Mouse (Mus musculus) ZHBTc4 (cell line): ENCODE data around the gene Tcp1.
"Not testable (repeated sequence)": the region's sequence is repeated elsewhere in the genome, so short reads cannot be mapped to it uniquely, and the experiment has no call there.

ENCODE experiments used
- DNase-seq: peaks from one replicate; pipeline ENCODE4 v3.0.0-alpha.2; 2011; ENCODE audit warnings: low read depth, low spot score

The Tcp1 gene

DNA sequence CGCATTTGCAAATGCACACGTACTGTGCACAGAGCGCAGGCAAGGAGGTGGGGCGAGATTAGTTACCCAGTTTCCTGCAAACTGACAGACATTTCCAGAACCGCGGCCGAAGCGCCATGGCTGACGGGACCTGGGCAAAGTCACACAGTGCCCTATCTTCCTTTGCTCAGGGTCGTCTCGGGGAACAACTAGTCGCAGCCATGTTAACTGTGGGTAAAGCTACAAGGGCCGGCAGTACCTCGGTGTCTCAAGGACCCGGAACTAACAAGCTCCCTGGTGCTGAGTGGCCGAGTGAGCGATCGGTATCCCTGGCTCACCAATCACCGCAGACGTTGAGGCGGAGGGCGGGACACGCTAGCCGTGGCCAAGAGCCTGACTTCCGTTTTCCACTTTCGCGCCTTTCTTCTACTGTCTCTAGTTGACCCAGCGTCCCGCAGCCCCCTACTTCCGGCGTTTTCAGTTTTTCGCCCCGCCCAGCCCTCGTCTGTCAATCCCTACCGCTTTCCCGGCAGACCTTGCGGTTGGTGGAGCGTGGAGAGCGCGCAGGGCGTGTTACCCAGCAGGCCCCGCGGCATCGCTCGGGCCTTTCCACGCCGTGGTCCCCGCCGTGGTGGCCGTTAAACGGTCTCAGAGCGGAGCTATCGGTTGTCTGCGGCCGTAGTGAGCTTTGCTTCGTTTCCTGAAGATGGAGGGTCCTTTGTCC lies 531 bp downstream of the Tcp1 start, which contains the start of gene Mrpl18:
Gene Mrpl18 (minus strand): TSS at position 465 of the 703 bp plus-strand sequence.
- peak; percentile 100 for DNase-seq

DNA sequence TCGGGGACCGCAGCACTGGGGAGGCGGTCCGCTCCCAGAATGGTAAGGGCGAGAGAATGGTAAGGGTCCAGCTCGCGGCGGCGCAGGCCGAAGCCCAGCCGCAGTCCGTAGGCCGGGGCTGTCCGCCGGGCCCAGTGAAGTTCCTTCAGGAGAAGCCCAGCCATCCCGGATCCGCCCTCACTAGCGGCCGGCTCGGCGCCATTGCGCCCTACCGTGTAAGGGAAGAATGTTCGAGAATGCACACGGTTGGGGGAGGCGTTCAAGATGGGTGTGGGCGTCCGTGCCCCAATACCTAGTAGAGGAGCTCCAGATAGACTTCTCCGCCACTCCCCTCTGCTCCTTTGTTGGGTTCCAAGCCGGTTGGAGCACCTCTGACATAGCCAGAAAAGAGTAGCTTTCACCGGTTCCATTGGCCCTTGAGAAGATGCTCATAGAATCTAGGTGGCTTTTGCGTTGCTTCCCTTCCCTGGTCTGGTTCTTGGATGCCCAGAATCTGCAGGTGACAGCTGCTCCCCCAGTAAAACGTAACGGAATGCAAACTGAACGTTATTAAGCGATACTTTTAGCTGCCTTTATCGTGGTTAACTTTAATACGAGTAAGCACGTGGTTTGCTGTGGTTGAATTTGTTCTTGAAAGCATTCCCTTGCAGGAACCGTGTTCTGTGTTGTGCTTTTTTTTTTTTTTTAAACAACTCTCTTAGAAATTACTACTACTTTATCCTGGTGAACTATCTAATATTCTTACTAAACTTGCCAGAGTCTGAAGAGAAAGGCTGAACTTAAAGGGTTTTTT lies 1.3 kb downstream of the Tcp1 start:
- peak; percentile 87 for DNase-seq

DNA sequence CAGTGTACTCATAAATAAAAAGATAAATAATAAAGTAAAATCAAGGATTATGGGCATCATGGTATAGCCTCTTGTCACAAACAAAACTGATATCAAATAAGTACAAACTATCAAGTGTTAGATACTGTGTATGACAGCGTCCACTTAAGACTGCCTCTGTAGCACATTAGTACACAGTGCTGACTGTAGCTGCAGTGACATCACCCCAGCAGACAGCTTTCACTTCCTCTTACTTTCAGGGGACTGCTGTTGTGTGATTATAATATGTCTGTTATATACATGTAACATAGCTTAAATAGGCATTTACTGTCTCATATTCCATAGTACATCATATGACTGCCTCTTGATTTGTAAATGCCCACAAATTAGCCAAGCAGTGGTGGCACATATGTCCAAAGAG lies 5.6 kb downstream of the Tcp1 start:
- DNase-seq, result no peak

DNA sequence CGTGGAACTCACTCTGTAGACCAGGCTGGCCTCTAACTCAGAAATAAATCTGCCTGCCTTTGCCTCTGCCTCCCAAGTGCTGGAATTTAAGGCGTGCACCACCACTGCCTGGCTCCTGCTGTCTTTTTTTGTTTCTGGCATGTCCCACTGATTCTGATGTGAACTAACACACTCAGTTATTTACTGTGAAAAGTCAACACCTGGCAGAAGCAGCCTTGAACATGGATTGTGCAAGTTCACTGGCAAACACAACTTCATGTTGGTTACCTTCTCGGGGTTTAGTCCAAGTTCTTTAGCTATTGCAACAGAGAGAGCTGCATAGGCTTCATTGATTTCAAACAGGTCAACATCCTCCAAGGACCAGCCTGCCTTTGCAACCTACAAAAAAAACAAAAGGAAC lies 9.5 kb downstream of the Tcp1 start:
- peak; percentile 32 for DNase-seq

DNA sequence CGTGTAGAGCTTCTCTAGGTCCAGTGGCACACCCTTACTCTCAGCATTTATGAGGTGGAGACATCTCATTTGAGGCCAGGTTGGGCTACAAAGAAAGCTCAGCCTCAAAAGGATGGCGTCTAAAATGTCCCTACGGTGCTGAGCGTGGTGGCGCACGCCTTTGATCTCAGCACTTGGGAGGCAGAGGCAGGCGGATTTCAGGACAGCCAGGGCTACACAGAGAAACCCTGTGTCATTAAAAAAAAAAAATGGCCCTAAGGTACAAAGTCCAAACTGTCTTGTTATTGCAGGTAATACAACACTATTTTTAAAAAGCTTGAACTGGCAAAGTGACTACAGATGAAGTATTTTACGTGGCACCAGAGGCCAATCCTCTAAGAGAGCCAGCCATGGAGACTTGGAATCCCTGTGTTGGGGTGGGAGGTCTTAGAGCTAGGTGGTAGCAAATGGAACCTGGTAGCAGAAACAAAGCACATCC lies 10.2 kb downstream of the Tcp1 start:
- no peak for DNase-seq

DNA sequence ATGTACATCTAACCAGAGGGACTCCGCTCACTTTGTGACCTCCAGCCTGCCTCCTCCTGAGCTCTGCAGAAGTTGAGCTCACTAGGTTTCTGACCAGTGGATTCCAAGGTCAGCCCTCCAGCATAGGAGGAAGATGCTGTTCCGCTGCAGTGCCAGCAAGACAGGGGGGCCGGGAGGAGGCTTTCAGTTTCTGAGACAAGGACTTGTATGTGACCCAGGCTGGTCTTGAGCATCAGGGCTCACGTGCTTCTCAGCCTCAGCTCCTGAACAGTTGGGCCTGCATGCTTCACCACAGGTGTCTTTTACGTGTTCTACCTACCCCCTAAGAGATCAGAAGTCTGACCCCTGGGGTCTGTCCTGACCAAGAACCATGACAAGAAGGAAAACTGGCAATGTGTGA lies 16.1 kb downstream of the Tcp1 start:
- not testable (repeated sequence) for DNase-seq

DNA sequence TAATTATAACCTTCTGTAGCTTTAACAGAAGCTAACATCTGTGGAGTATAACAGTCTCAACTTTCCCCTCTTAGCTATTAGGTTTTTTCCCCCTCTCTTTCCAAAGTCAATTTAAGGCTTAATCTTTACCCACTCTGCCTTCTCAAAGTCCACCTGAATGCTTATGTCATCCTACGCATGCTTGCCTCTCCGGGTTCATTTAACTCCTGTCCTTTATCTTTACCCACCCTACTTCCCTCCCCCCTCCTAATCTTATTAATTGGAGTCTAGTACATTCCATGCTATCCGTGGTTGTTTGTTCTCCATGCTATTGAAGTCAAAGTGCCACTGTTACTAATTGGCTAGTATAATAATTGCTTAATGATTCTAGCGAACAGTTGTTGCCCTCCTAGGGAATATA lies 20.2 kb downstream of the Tcp1 start:
- DNase-seq, result no peak

DNA sequence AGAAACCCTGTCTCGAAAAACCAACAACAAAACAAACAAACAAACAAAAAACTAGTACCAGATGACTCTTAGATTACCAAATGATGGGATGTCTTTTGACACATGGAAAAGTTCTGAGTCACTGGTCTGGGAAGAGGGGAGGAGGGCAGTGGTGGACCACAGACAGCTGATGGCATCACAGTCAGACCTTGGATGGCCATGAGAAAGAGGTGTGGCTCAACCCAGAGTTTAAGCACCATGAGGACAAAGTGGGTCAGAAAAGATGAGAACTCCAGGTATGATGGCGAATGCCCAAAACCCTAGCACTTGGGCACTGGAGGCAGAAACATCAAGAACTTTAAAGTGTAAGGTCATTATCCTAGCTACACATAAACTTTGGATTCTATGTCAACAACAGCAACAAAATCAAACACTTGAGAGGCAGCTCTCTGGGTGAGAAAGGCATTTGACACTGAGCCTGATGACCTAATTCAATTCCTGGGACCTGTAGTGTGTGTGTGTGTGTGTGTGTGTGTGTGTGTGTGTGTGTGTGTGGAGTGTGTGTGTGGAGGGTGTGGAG lies 22.0 kb downstream of the Tcp1 start:
- DNase-seq, result no peak

DNA sequence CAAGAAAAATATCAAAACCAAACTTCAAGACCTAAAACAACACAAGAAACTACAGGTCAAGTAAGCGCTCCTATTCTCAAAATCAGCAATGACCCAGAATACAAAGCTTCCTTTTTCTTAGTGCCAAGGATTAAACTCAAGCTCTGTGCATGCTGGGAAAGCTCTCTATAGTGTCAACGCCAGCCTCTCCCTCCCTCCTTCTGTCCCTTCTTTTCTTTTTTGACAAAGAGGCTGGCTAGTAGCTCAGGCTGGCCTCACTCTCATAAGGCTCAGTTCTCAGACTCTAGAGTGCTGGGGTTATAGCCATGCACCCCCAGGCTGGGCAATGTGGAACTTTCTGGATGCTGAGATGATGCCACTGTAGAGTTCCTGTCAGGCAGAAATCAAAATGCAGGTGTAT lies 22.6 kb downstream of the Tcp1 start:
- DNase-seq, result no peak

DNA sequence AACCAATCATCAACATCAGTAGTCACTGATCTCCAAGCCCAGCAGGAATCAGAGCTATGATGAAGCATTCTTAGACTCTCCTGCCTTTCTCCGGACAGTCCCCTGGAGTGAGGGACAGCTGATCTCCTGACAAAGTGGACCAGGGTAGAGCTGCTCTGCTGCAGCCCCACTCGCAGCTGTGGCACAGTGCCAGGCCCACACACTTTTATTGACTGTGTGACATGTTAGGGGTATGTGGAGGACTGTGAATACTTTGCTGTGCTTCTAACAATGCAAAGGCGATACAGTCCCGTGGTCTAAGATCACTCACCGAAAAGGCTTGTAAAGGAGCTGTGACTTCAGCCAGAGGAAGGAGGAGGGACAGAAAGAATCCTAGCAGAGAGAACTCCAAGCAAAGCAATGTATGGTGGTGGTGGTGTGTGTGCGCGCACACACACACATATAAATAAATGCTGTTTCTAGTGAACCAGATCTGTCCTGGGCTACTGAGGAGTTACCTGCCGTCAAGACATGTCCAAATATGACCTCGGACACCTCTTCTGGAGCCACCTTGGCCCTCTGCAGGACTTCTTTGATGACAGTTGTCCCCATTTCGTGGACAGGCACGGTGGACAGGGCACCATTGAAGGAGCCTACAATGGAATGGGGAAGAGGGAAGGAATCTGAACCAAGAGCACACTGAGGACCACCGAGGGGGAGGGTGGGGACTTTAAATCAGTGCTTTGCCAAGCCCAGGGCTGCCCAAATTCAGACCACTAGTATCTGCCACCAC lies 24.1 kb downstream of the Tcp1 start:
- DNase-seq, result not testable (repeated sequence)

DNA sequence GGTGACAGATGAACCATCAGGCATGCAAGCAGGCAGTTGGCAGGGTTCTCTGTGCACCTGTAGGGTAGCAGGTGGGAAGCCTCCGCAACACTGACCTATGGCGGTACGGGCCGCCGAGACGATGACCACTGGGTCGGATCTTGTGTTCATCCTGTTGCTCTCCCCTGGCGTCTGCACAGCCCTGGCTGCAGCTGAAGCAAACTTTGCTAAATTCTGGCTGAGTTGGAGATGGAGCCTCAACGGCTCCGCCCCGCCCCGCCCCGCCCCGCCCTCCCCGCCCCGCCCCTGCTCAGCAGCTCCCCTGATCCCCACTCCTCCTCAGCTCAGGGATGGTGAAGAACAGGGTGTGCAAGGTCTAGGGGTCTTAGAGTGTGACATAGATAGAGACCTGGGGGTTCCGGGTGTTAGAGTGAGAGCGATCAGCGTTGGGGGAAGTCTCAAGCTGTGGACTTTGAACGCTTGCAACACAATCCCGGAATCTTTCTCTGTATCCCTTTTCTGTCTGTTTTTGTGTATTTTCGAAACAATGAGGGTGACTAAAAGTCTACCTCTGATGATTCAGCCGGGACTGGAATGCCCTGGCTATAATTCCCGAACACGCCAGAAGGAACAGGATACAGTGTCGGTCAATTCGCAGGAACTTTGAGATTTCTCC lies 24.8 kb downstream of the Tcp1 start, which contains the start of gene Acat3:
Gene Acat3 (minus strand): TSS at position 450 of the 655 bp plus-strand sequence.
- no peak for DNase-seq

DNA sequence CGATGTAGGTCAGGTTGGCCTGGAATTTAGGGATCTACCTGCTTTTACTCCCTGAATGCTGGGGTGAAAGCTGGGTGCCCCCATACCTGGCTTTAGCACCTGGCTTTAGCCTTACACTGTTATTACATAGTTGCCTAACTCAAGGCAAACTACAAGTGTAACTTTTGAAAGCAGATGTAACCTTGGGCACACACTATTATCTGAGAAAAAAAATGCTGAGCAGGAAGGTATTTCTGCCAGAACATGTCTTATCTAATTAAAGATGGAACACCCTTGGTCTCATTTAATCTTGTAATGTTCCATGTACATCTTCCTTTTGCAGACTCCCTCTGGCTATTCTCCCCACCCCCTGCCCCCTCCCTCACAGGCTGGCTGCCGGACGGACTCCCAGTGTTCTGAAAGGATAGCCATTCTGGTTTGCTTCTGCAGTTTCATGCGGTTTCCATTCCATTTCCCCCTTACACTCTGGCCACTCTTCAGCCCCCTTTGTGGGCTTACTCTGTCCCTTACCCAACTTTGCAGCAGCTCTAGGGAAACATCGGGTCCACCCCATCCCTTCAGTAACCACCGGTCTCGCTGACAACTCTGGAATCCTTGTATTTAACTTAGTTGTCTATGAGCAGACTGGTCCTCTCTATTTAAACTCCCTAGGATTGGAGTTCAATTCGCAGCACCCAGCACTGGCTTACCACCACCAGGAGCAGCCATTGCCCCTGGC lies 26.2 kb downstream of the Tcp1 start:
- DNase-seq, result no peak

DNA sequence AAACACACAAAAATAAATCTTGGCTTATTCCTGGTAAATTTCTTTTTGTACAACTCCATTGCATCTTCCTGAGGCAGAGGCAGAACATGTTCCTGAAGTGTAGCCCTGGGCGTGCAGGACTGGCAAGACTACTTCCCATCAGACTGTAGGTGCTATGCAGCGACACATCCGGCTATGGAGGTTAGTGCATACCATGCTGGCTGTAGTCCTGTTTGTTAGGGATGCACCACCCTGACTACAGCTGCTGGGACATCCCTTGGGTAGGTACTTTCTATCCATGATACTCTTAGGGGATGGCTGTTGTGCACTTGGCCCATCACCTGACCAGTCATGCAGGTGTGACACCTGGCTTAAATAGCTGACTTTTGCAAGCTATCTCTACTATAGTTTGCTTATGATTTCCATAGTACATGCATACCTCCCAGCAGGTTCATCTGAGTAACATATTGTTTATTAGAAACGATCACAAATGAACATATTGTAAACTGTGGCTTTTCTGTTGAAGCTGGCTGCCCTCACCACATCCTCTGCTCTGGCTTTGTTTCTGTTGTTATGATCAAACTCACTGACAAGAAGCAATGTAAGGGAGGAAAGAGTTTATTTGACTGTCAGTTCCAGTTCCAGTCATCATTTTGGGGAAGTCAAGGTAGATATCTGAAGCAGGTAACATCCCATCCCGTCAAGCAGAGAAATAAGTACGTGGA lies 27.1 kb downstream of the Tcp1 start:
- no peak for DNase-seq

DNA sequence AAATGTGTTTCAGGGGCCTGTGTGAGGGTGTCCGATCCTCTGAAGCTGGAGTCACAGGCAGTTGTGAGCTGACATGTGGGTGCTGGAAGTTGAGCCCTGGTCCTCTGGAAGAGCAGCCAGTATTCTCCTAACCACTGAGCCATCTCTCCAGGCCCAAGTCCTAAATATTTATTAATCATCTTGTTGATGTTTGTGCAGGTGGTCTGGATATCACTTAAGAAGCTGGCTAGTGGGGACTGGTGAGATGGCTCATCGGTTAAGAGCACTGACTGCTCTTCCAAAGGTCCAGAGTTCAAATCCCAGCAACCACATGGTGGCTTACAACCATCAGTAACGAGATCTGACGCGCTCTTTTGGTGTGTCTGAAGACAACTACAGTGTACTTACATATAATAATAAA lies 34.2 kb downstream of the Tcp1 start:
- no peak for DNase-seq

DNA sequence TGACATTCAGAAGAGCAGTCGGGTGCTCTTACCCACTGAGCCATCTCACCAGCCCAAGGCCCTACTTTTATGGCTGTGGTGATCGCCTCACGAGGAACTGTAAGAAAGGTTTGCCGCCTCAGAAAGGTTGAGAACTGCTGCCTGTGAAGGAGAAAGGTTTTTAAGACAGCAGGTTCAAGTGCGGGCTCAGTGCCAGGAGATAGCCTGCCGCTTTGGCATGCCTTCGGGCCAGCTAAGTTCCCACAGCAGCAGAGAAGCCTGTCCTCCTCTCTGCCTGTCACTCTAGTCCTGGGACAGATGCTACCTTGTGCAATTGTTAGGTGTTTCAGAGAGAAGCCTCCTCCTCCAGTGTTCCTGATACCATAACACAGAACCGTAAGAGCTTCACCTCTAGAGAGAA lies 41.2 kb downstream of the Tcp1 start:
- no peak for DNase-seq

DNA sequence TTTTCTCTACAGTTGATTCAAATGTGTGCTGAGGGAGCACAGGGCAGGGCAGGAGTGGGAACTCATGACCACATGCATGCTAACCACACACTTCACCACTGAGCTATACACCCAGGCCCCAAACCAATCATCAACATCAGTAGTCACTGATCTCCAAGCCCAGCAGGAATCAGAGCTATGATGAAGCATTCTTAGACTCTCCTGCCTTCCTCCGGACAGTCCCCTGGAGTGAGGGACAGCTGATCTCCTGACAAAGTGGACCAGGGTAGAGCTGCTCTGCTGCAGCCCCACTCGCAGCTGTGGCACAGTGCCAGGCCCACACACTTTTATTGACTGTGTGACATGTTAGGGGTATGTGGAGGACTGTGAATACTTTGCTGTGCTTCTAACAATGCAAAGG lies 43.9 kb downstream of the Tcp1 start:
- not testable (repeated sequence) for DNase-seq

DNA sequence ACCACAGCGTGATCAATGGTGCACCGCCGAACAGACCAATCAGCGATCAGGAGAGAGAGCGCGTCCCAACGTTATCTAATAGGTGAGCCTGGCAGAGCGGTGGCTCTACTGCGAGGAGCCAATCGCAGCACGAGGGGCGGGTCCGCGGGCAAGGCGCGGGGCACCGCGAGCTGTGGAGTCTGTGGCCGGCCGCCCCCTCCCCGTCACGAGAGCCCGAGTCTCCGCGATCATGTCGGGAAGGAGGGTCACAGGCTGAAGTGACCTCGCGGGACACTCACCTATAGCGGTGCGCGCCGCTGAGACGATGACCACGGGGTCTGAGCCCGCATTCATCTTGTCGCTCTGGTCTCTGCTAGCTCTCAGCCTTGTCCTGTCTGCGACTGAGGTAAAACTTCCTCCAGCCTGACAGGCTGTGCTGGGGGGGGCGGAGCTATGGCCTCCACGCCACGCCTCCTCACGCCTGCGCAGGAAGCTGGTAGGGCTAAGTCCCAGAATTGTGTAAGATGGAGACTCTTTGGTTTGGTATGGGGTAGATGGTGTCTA lies 44.9 kb downstream of the Tcp1 start, which contains the start of gene Acat2:
Gene Acat2 (minus strand): TSS at position 417 of the 543 bp plus-strand sequence.
- peak; percentile 97 for DNase-seq

DNA sequence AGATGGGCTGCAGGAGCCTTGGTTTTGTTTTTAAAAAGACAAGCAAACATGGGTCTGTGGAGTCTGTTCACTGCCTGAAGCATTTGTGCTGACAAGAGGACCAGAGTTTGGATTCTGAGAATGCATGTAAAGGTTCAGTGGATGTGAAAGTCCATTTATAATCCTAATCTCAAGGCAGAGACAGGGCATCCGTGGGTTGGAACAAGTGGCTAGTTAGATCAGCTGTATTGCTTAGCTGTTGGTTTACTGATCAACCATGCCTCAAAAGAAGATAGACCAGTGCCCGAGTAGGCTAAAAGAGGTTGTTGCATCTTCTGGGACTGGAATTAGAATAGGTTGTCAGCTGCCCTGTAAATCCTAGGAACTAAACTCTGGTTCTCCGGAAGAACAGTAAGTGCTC lies 48.0 kb downstream of the Tcp1 start:
- no peak for DNase-seq

DNA sequence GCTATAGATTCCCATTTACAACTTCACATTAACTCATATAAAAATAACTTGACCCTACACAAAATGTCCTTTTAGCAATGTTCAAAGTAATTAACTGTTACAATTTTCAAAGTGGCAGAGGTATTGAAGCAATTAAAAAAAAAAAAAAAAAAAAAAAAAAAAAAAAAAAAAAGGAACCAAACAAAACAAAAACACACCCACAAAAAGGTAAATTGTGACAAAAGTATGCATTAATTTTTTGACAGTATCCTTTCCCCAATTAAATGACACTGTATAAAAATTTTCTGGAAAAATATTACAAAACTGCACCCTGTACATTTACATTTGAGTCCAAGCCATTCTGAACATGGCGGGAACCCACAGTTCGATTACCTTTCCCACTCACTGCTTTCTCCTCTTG lies 51.7 kb downstream of the Tcp1 start:
- no peak for DNase-seq

DNA sequence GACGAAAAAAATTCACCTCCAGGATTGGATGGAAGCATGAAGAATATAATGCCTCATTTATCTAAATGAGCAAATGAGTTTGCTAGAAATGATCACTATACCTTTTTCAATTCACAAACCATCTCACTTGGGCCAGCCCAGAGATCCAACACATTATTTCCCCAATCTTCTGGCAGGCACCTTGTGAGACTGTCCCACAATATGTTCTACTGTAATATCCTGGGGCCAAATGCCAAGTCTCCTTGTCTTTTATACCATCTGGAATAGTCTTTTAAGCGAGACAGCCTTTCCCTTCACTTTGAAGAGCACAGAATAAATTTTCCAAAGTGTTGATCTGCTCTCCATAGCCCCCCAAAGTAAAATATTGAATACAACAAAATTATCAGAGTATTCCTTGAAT lies 58.4 kb downstream of the Tcp1 start:
- DNase-seq, result no peak
